Mouse (Mus musculus) left cerebral cortex, adult 2 months (tissue): Measurements from ENCODE around the gene Ints5. TPM values are rescaled to one million over a fixed set of nuclear protein-coding genes. Genes with fewer than 3 reads are reported as not detected.
"Not testable (repeated sequence)": the region's sequence is repeated elsewhere in the genome, so short reads cannot be mapped to it uniquely, and the experiment has no call there.

Experiments used
- DNase-seq, 2 experiments: peaks; one replicate each; pipeline ENCODE4 v3.0.0; 2021 to 2022; ENCODE audit warnings: low spot score in 2 of 2, mixed read lengths in 1 of 2; ENCODE audit errors: extremely low spot score in 1 of 2
- H3K27ac ChIP-seq: fragments of 200-600 bp; 2 replicates; pipeline ENCODE4 v1.8.1; 2022
- H3K4me3 ChIP-seq: fragments of 200-600 bp; 2 replicates; pipeline ENCODE4 v1.8.1; 2022
- CTCF ChIP-seq: fragments of 200-600 bp; IDR thresholded peaks from 2 replicates; pipeline ENCODE4 v1.8.1; 2022; ENCODE audit warnings: antibody characterized with exemption, mild to moderate bottlenecking, moderate library complexity
- intact Hi-C: fragments of 180-260 bp; cut with DNase I; formaldehyde crosslinking; loops from one replicate; pipeline ENCODE4 v1.15.1; 2025
- total RNA-seq, 2 experiments: library from RNA; stranded (reverse); gene quantifications; 2 replicates each; pipeline ENCODE4 v1.2.3; 2021

The Ints5 gene
- total RNA-seq, 2 experiments from 2014 or later, result 21.7 to 22.9 TPM

DNA sequence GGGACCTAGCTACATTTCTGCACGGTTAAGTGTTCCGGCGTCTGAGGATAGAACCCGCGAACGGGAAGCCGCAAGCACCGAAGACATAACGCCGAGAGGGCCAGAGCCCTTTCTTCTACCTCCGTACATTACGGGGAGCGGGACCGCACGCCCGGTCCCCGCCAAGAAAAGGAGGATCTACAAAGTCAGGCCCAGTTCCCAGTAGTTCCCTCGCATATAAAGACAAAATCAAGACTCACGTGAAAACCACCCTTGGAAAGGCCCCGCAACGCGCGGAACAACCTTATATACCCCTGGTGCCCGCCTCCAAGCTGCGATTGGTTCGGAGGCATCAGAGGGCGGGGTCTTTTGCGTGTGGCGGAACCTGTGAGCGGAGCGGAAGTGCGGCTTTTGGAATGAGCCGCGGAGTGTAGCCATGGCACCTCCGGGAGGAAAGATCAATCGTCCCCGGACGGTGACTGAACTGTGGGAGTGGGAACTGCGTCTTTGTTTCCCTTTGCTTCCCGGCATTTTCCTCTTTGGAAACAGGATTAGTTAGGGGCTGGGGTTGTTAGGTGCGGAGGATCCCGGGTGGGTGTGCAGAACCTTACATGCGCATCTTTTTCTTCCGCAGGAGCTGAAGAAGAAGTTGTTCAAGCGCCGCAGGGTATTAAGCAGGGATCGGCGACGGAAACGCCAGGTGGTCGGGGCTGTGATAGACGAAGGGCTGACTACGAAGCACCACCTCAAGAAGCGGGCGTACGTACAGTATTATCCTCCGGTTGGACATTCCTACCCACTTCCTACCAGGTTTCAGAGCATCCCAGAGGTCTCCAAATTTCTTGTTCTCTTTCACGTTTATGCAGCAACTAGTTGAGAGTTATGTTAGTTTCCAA is 4.1 kb upstream of the Ints5 start, which contains the start of the genes 1810009A15Rik and Gm49416:
Gene 1810009A15Rik, plus strand, starts transcription at position 343 of the 875 bp plus-strand sequence.
Gene Gm49416, plus strand, starts transcription at position 416 of the 875 bp plus-strand sequence.
- Histone ChIP-seq H3K27ac (peak within 1 kb of the TSS; percentile 86), H3K4me3 (peak within 1 kb of the TSS; percentile 81)
- no peak for TF ChIP-seq CTCF
- intact Hi-C loops, result loop anchor here (5.0 kb wide), 1 partner anchor 46 kb away; no protein-coding TSS in a partner anchor
- peak; percentile 92 to 94 for DNase-seq

GRCm38 (mm10) chr19:8895397-8895960 is 2.7 kb downstream of the Ints5 start:
- no peak overlapping the region for H3K27ac ChIP-seq
- H3K4me3 ChIP-seq, result no peak overlapping the region
- TF ChIP-seq CTCF, result no peak
- no peak for DNase-seq
- intact Hi-C loops, result no loop called here

GRCm38 (mm10) chr19:8896231-8896630 is 3.4 kb downstream of the Ints5 start:
- H3K27ac ChIP-seq, intact Hi-C loops, H3K4me3 ChIP-seq, DNase-seq: not testable (repeated sequence)

- intact Hi-C loops, result not testable (repeated sequence)
- peak overlapping the region; percentile 72 for H3K4me3 ChIP-seq
- peak; percentile 36 to 37 for DNase-seq
- H3K27ac ChIP-seq, result peak overlapping the region; percentile 69
Measured at GRCm38 (mm10) chr19:8897211-8897864, 4.5 kb downstream of the Ints5 start.

- peak; percentile 94 to 96 for DNase-seq
- H3K4me3 ChIP-seq, result peak within 1 kb of the TSS; percentile 72
- intact Hi-C loops, result no loop called here
- peak within 1 kb of the TSS; percentile 91 for H3K27ac ChIP-seq
- no peak; the same call in 1 of the 2 replicates for TF ChIP-seq CTCF
Measured at GRCm38 (mm10) chr19:8897865-8898495, 5.2 kb downstream of the Ints5 start, which contains the start of gene Ganab. TSS of gene Ganab (plus strand) at chr19:8898071.

- Histone ChIP-seq H3K27ac (peak overlapping the region; percentile 91), H3K4me3 (peak overlapping the region; percentile 72)
- DNase-seq, result no peak
- no peak for TF ChIP-seq CTCF
- intact Hi-C loops, result no loop called here
Measured at GRCm38 (mm10) chr19:8898576-8898975, 5.8 kb downstream of the Ints5 start.

GRCm38 (mm10) chr19:8899079-8899478 is 6.3 kb downstream of the Ints5 start:
- intact Hi-C loops, result no loop called here
- Histone ChIP-seq H3K27ac (no peak overlapping the region), H3K4me3 (peak overlapping the region; percentile 72)
- DNase-seq, result no peak
- no peak for TF ChIP-seq CTCF

GRCm38 (mm10) chr19:8903412-8903811 is 10.6 kb downstream of the Ints5 start:
- H3K27ac ChIP-seq, result no peak overlapping the region
- intact Hi-C loops, result no loop called here
- TF ChIP-seq CTCF, result no peak
- H3K4me3 ChIP-seq, result no peak overlapping the region
- no peak for DNase-seq

DNA sequence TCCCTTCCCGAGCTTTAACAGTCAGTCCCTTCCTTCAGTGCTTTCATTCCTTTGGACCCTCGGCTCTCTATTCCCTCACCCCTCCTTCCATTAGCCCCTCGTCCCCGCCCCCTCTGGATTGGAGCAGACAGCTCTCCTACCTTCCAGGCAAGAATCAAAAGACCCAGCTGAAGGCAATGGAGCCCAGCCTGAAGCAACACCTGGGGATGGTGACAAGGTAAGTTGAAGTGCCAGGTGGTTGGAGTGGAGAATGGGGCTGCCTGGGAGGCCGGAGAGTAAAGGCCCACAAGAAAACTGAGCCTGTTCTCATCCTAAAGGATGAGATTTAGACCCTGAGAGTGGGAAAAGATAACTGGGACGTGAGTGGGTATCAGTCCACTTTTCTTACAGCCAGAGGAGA is 15.7 kb downstream of the Ints5 start:
- intact Hi-C loops, result no loop called here
- DNase-seq, result no peak
- H3K4me3 ChIP-seq, result no peak overlapping the region
- TF ChIP-seq CTCF, result no peak
- H3K27ac ChIP-seq, result peak overlapping the region; percentile 44

DNA sequence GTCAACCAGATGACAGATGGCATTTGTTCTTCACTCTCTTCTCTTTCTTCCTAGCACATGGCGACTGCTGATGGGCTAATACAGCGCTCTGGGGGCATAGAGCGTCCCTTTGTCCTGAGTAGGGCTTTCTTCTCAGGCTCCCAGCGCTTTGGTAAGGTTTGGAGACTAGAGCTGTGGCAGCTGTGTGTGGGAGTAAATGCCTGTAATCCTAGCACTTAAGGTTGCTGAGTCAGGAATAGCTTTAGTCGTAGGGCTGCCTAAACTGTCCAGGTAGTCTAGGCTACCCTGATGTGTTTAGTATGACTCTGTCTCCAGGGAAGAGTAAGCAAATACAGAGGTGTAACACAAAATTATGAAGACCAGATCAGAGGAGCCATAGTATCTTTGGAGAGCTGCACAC is 19.0 kb downstream of the Ints5 start:
- no peak for DNase-seq
- Histone ChIP-seq H3K27ac (peak overlapping the region; percentile 51), H3K4me3 (no peak overlapping the region)
- intact Hi-C loops, result no loop called here
- no peak for TF ChIP-seq CTCF

GRCm38 (mm10) chr19:8914212-8914611 is 21.4 kb downstream of the Ints5 start:
- Histone ChIP-seq H3K27ac (peak overlapping the region; percentile 6; the same call in 1 of the 2 replicates), H3K4me3 (no peak overlapping the region)
- no peak for TF ChIP-seq CTCF
- no peak for DNase-seq
- intact Hi-C loops, result no loop called here
